Mouse (Mus musculus) retina, postnatal 1 day (tissue): ENCODE measurements at regions not wholly inside any gene's neighbourhood (a gene's known extent, or its start where the extent isn't known, plus 50 kb on each side); places are given as distances from the start of the nearest gene placed in this dataset.
A peak's percentile ranks its signal among the peaks of the same experiment; 100 is the strongest.

Source experiments
- DNase-seq: peaks from one replicate; pipeline ENCODE4 v3.0.0-alpha.2; 2012

GRCm38 (mm10) chr12:44145321-44145720, 64.8 kb downstream of the Dnajb9 start:
- DNase-seq, result no peak

DNA sequence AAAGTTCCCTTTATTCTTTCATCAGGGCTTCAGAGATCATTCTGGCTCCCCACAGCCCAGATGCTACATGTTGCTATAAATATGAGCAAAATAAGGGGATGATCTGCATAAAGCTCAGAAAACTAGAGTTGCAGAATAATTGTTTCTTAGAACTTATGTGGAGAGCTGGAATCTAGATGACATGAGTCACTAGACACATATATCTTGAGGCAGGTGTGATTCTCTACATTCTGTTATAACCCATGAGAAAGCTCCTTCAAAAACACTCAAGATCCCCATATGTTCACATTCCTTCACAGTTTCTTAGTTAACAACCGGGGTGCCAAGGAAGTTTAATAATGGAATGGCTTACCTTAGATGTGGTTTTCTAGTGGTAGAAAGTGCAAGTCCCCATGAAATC, 71.1 kb downstream of the Dnajb9 start:
- DNase-seq, result no peak

- no peak for DNase-seq
These were observed 81.3 kb downstream of the Dnajb9 start for GRCm38 (mm10) chr12:44128874-44129273.

- peak; percentile 52 for DNase-seq
These were observed 105.0 kb downstream of the Dnajb9 start for GRCm38 (mm10) chr12:44105085-44105484.

DNA sequence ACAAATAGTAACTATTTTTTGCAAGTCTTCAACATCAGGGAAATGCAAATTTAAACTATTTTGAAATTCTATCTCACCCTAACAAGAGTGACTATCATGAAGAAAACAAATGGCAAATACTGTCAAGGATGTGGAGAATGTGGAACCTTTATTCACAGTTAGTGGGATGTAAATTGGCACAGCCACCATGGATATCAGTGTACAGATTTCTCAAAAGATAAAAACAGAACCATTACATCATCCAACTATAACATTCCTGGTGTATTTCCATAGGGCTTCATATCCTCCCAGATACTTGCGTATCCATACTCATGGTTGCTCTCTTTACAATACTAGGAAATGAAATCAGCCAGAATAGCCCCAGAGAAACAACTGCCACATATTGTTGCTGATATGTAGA, 110.9 kb downstream of the Dnajb9 start:
- no peak for DNase-seq

DNA sequence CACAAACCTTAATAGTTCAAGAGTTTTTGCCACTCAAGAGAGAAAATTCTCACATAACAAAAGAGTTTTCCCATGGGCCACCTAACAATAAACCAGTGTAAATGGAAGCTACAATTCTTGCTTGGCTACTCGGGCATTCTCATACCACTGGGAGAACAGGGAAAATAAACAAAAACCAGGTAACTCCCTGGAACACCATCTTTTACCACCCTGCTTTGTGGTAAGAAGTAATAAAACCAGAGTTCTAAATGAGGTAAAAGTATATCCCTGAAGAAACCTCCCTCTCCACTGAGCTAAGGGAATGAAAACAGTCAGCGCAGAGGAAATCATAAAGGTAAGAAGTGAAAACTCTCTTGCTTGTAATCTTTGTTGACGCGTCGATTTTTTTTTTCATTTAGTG, 138.4 kb downstream of the Dnajb9 start:
- no peak for DNase-seq

DNA sequence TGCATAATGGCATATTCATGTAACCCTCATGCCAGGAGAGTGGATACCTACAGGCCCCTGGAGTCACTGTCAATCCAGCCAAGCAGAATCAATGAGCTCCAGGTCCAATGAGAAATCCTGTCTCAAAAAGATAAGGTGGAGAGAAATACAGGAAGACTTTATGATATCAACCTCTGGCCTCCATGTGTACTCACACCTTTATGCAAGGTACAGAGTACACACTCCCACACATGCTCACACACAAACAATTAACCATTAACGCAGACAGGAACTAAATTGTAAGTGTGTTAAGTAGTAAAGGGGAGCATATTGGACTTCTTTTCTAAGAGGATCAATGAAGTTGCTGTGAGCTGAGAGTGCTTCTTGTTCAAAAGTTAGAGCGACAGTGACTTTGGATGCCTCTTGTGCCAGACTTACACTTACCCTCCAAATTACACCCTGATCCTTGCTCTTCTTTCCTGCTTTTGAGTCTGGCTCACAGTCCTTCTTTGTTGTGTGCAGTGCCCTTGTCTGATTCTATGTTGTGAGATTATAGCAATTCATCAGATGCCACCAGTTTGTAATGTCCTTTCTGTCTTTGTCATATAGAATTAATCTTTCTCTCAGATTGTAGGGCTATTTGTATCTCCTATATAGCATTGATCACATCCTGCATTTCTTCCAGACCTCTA, 153.5 kb downstream of the Dnajb9 start:
- DNase-seq, result no peak

- DNase-seq, result no peak
These were observed 164.3 kb downstream of the Dnajb9 start for GRCm38 (mm10) chr12:44045806-44046205.

DNA sequence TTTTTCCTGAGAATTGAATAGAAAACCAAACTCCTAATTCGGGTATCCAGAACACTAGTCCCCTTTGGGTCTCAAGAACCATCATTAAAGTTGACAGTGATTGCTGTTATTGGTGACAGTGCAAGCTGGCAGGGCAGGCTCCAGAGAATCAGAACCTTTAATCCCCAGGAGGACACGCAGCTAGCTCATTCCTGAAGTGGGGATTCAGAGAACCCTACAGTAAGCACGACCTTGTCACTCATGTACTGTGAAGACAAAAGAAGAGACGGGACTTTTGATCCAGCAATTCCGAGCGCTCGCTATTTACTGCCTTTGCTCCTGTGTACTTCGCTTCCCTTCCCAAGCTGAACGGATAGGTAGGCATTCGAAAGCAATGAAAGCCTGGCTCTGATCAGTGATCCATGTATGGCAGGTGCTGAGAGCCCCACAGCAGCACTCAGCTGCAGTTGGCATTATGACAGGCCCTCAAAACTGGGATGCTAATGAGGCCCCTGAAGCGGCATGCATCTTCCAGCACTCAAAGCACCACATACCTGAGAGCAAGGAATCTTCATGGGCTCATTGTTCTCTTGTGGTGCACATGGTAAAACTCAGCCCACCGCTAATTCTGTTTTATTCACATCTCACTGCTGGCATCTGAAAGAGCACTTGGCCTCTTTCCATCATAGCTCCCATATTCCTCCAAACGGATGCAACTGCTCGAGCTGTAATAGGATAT, 165.6 kb downstream of the Dnajb9 start:
- peak; percentile 6 for DNase-seq

DNA sequence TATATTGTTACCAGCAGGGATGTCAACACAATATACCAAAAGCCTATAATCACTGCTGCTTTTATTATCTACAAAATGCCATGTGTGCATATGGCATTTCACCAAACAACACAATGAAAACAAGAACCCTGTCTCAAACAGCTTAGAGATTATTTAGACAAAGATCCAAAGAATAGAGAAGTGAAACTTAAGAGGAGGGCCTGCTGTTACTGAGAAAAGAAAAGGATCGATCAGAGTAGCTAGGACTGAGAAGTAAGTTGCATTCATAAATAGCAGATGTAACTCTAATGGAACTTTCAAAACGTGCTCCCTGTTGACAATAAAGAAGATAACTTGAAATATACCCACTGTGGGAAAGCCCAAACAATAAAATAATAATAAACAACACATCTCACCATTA, 203.3 kb downstream of the Dnajb9 start:
- DNase-seq, result no peak

GRCm38 (mm10) chr12:43983548-43983947, 226.6 kb downstream of the Dnajb9 start:
- no peak for DNase-seq

DNA sequence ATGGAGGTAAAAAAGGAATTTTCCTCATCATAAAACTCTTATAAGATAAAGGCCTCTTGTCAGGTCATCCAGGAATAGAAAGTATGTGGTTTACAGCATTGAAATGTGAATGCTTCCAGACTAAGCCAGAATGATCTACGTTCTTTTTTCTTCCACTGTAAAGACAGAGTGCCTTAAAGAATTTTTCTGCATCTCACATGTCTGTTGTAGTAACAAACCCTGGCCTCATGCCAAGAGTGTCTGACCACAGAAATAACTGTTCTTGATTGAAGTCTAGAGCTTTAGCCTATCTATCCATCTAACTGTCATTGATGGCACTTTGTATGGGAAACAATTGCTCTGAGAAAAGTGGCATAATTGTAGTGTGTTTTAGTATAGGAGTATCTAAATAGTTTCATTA, 246.2 kb downstream of the Dnajb9 start:
- DNase-seq, result peak; percentile 27

- DNase-seq, result no peak
These were observed 247.5 kb downstream of the Dnajb9 start for GRCm38 (mm10) chr12:43962551-43963120.

DNA sequence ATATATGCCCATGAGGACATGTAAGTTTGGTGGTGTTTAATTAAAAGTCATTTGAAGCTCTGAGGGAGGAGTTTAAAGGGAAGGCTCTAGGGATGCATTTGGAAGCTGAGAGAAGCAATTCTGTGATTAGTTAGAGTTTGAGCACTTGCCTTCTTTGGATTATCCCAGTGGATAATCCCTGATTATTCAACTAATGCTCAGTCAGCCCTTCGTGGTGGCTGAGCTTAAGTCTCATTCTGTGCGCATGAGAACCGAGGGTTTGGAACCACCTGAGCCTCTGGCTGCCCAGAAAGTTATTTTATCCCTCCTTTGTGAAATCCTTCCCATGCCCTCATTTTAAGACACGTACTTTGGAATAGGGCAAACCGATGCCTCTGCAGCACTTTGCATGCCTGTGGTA, 285.9 kb downstream of the Dnajb9 start:
- DNase-seq, result peak; percentile 79

DNA sequence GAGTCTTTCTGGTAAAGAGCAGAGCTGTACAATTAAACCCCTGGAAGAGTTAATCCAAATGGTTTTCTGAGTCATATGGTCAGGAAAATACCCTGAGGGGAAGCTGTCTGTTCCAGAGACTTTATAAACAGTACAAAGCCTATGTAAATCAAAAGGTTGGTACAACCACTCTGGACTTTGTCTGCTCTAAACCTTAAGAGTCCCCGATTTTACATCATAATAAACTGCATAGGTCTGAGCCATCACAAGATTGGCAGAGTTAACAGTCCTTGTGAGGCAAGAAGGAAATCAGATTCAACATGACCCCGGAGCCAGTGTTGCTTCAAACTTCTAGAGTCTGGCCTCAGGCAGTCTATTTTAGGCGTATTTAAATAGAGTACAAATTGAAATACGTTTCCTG, 289.7 kb downstream of the Dnajb9 start:
- DNase-seq, result no peak

DNA sequence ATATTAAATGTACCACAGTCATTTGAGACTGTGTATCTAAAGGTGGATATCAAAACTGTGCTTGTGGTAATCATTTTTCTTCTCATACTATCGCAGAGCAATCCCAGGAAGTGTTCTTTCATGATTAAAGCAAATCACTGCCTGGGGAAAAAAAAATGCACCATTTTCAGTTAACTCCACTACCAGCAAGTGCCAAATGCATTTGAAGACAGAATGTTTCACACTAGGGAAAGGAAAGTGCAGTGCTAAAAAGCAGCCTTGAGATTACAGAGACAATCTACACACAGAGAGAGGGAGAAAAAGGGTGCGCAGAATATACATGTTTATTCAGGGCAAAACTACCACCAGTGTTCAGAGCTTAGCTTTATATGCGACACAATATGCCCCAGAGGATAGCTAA, 291.0 kb downstream of the Dnajb9 start:
- DNase-seq, result no peak

DNA sequence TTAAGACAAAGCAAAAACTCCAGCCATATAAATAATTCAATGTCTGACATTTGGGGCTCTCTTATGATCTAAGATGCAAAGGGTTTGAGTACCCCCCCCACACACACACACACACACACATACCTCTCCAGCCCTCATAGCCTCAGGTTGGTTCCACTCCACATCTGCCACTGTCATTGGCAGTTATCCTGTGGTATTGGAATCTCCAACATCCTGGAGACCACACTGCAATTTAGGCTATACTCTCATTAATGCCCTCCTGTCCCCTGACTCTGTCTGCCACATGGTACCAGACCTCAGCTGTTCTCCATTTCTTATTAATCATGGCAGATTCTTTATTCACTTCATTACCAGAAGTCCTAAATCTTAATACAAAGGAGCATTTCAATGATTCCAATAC, 293.3 kb downstream of the Dnajb9 start:
- DNase-seq, result no peak

GRCm38 (mm10) chr12:43899273-43899672, 310.9 kb downstream of the Dnajb9 start:
- no peak for DNase-seq

DNA sequence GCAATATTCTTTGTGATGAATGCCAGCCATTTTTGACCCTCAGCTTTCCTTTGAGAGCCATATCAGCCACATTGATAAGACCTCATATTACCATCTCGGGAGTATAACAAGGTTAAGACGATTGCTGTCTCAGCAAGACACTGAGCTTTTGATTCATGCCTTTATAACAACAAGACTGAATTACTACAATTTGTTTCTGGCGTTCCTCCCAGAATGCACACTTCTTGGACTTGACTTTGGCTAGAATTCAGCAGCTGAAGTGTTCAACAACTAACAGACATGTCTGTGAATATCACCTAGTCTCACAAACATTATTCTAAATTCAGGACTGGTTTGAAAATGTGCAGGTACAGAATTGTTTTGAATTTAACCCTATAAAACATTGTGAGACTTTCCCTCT, 324.5 kb downstream of the Dnajb9 start:
- DNase-seq, result no peak

- DNase-seq, result no peak
These were observed 349.6 kb downstream of the Dnajb9 start for GRCm38 (mm10) chr12:43860479-43860878.

DNA sequence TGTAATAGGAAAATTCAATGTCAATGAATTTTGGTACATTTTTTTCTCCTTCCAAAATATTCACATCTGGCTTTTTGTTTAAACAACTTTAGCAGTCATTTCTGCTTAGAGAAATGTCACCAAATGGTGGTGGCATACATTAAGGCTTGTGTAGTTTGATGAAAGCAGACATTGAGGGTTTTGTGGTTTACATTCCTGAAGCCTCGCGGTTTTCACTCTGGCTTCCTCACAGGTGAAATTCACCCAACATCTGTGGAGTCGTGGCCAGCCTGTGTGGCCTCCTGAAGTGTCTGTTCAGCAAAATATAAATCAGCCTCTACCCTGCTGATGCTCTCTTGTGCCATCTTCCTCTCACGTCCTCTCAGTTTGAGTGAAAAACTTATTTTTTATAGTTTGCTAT, 353.8 kb downstream of the Dnajb9 start:
- DNase-seq, result no peak

DNA sequence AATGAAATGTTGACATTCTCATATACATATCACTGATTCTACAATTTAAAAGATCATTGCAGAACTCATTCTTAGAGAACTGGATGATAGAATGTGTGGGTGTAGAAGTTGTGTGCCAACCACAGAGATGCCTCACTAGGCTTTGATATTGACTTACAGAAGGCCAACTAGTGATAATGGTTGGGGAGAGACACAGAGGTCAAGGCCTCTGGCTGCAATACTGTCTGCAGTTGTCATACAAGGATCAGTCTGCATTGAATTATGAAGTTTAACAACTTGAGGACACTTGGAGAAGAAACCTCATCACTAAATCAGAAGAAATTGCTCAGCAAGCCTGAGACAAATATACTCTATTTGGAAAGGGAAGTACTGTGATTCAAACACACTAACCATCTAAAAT, 357.9 kb downstream of the Dnajb9 start:
- DNase-seq, result no peak

DNA sequence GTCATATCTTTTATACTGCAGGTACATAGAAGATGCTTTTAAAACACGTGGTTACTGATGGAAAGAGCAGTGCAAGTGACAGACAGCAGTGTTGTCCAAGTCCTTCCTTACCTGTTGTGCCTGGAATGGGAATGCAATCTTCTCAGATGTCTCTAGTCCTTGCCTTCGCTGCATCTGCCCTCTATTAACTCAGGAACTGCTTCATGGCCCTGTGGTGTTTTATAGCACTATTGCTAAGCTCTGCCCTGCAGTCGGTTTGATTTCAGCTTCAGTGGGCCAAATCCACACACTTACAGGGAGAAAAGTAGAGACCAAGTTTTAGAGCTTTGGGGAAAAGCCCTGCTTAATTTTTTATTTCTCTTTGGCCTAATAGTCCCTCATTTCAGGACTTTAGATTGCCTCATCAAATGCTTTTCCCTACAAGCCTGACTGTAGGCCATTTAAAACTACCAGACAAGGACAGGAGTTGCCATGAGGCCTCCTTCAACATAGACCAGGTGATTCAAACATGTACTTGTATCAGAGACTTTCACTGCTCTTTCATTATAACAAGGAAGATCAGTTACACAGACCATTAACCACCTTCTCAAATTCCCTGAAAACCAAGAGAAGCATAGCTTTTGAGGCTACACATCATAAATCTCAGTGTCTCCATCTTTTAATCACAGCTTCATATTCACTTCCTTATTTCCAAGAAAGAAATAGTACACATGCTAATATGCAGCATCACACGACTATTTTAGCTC, 358.7 kb downstream of the Dnajb9 start:
- DNase-seq, result no peak
